Mouse (Mus musculus) embryonic facial prominence, embryonic 11.5 days (tissue): ENCODE results near the gene Srsf11. TPM values are rescaled to one million over a fixed set of nuclear protein-coding genes. Genes with fewer than 3 reads are reported as not detected.

ENCODE experiments used
- ATAC-seq: fragments of 200-750 bp; cut with Nextera tagmentation; replicated peaks from 2 replicates; pipeline ENCODE4 v1.8.0; 2017; ENCODE audit warnings: low read depth; ENCODE audit not compliant: insufficient number of reproducible peaks, low FRiP score, low TSS enrichment
- DNase-seq: peaks from one replicate; pipeline ENCODE4 v3.0.0-alpha.2; 2015; ENCODE audit warnings: low spot score
- H3K27ac ChIP-seq: fragments of 300-500 bp; sonication (generic); replicated peaks from 2 replicates; pipeline ENCODE4 v1.5.1; 2014; ENCODE audit warnings: mild to moderate bottlenecking, low read depth, low read length, control low read depth
- H3K27me3 ChIP-seq: fragments of 300-500 bp; sonication (generic); 2 replicates; pipeline ENCODE4 v1.6.1; 2014; ENCODE audit warnings: mild to moderate bottlenecking, low read length, moderate library complexity, mixed read lengths; ENCODE audit not compliant: control insufficient read depth, insufficient read depth
- H3K36me3 ChIP-seq: fragments of 300-500 bp; sonication (generic); replicated peaks from 2 replicates; pipeline ENCODE4 v1.6.1; 2014; ENCODE audit warnings: low read depth, mild to moderate bottlenecking, low read length, moderate library complexity, mixed read lengths; ENCODE audit not compliant: control insufficient read depth, insufficient read depth
- H3K4me1 ChIP-seq: fragments of 300-500 bp; sonication (generic); 2 replicates; pipeline ENCODE4 v1.6.1; 2014; ENCODE audit warnings: low read length, mixed read lengths; ENCODE audit not compliant: control insufficient read depth, insufficient read depth
- H3K4me2 ChIP-seq: fragments of 300-500 bp; sonication (generic); 2 replicates; pipeline ENCODE4 v1.6.1; 2014; ENCODE audit warnings: low read depth, mild to moderate bottlenecking, control low read depth, low read length, moderate library complexity
- H3K4me3 ChIP-seq: fragments of 300-500 bp; sonication (generic); 2 replicates; pipeline ENCODE4 v1.5.1; 2014; ENCODE audit warnings: low read depth, low read length, control low read depth
- H3K9ac ChIP-seq: fragments of 300-500 bp; sonication (generic); replicated peaks from 2 replicates; pipeline ENCODE4 v1.6.1; 2014; ENCODE audit warnings: mild to moderate bottlenecking, control low read depth, low read length
- H3K9me3 ChIP-seq: fragments of 300-500 bp; sonication (generic); replicated peaks from 2 replicates; pipeline ENCODE4 v1.6.1; 2016; ENCODE audit warnings: mild to moderate bottlenecking, low read length, inconsistent platforms, mixed read lengths; ENCODE audit not compliant: control insufficient read depth
- WGBS: fragments of 180-500 bp; shearing (Covaris S2); extraction: QIAGEN DNeasy Blood & Tissue Kit; methylation state at CpG from one replicate; pipeline ENCODE4 v1.1.7; 2014; 5-methylcytosine and 5-hydroxymethylcytosine counted together
- polyA plus RNA-seq: library from polyadenylated mRNA; unstranded; fragments of >200 nt; fragmentation: Nextera tagmentation; extraction: Ambion mirVana; gene quantifications from 2 replicates; pipeline ENCODE4 v1.2.1, GENCODE M21; 2014

Srsf11 gene
- polyA plus RNA-seq: 317 and 341 TPM in 2 replicates

GRCm38 (mm10) chr3:158036329-158036988, at the start of gene Srsf11, which contains the start of gene Lrrc40:
Gene Srsf11, minus strand, starts transcription at chr3:158036639.
Gene Lrrc40, plus strand, starts transcription at chr3:158036662.
- Histone ChIP-seq H3K4me1 (no peaks in the 10 kb centered on the region), H3K9me3 (no peaks in the 10 kb centered on the region), H3K27me3 (no peaks in the 10 kb centered on the region), H3K4me2 (peak within 1 kb of the TSS; percentile 48), H3K9ac (peak within 1 kb of the TSS; percentile 87), H3K27ac (peak within 1 kb of the TSS; percentile 31; the same call in 1 of the 2 replicates), H3K36me3 (no peaks in the 10 kb centered on the region), H3K4me3 (peak within 1 kb of the TSS; percentile 81)
- under 1% methylated on average over 50 of the region's 55 CpGs for WGBS
- ATAC-seq (peak; percentile 95), DNase-seq (peak; percentile 97)

- H3K9ac ChIP-seq: no peak overlapping the region
- H3K4me1 ChIP-seq: no peaks in the 10 kb centered on the region
- no peaks in the 10 kb centered on the region for H3K9me3 ChIP-seq
- H3K36me3 ChIP-seq: no peaks in the 10 kb centered on the region
- no peak overlapping the region for H3K27ac ChIP-seq
- DNase-seq (no peak), ATAC-seq (no peak)
- no peak overlapping the region for H3K4me3 ChIP-seq
- no peak overlapping the region for H3K4me2 ChIP-seq
- no peaks in the 10 kb centered on the region for H3K27me3 ChIP-seq
- WGBS: 73% methylated on average over 5 of the region's 5 CpGs
Observed at GRCm38 (mm10) chr3:158077828-158078227, 41.4 kb upstream of the Srsf11 start.

GRCm38 (mm10) chr3:158077380-158077772, 40.9 kb upstream of the Srsf11 start:
- Histone ChIP-seq H3K27ac (no peak overlapping the region), H3K4me1 (no peaks in the 10 kb centered on the region), H3K4me2 (no peak overlapping the region), H3K9ac (no peak overlapping the region), H3K27me3 (no peaks in the 10 kb centered on the region), H3K36me3 (no peaks in the 10 kb centered on the region), H3K9me3 (no peaks in the 10 kb centered on the region), H3K4me3 (no peak overlapping the region)
- DNase-seq (no peak), ATAC-seq (no peak)
- 63% methylated on average over 1 of the region's 1 CpGs for WGBS

GRCm38 (mm10) chr3:158076685-158077379, 40.4 kb upstream of the Srsf11 start:
- no peak overlapping the region for H3K4me2 ChIP-seq
- H3K27me3 ChIP-seq: no peaks in the 10 kb centered on the region
- H3K9me3 ChIP-seq: no peaks in the 10 kb centered on the region
- H3K9ac ChIP-seq: no peak overlapping the region
- no peaks in the 10 kb centered on the region for H3K36me3 ChIP-seq
- peak; percentile 74 for DNase-seq
- no peaks in the 10 kb centered on the region for H3K4me1 ChIP-seq
- no peak overlapping the region for H3K27ac ChIP-seq
- no peak for ATAC-seq
- no peak overlapping the region for H3K4me3 ChIP-seq
- 48% methylated on average over 4 of the region's 4 CpGs for WGBS

- ATAC-seq (no peak), DNase-seq (no peak)
- Histone ChIP-seq H3K4me1 (no peaks in the 10 kb centered on the region), H3K27ac (no peak overlapping the region), H3K9me3 (no peaks in the 10 kb centered on the region), H3K4me2 (no peak overlapping the region), H3K27me3 (no peaks in the 10 kb centered on the region), H3K9ac (no peak overlapping the region), H3K4me3 (no peak overlapping the region), H3K36me3 (no peaks in the 10 kb centered on the region)
- WGBS: 93% methylated on average over 2 of the region's 2 CpGs
Observed at GRCm38 (mm10) chr3:158075004-158075403, 38.6 kb upstream of the Srsf11 start.

GRCm38 (mm10) chr3:158068613-158069263, 32.3 kb upstream of the Srsf11 start:
- Histone ChIP-seq H3K9ac (no peak overlapping the region), H3K4me1 (no peaks in the 10 kb centered on the region; the same call in 1 of the 2 replicates), H3K27ac (no peak overlapping the region), H3K4me2 (no peak overlapping the region), H3K4me3 (no peak overlapping the region), H3K9me3 (no peaks in the 10 kb centered on the region), H3K36me3 (no peaks in the 10 kb centered on the region), H3K27me3 (no peaks in the 10 kb centered on the region)
- DNase-seq (peak; percentile 52), ATAC-seq (0 out of 2 replicates have a peak, but pooled peaks have one; percentile 44)
- WGBS: 54% methylated on average over 9 of the region's 9 CpGs

DNA sequence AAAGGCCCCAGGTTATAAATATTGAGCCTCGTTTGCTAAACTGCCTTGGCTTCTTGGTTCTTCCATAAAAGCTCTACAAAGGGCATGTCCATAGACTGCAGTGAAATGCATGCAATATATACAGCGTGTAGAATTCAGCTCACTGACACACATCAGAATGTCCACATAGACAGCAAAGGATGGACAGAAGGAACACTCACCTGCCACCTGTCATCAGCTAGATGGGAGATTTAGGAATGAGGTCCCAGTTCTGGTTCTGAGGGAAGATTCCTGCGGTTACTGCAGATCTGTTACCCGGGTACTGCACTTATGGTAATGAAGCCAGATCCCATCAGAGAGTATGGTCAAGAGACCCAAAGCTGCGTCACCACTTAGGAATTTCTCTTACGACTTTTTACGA, 31.5 kb upstream of the Srsf11 start:
- WGBS: 83% methylated on average over 7 of the region's 7 CpGs
- H3K4me3 ChIP-seq: no peak overlapping the region
- no peak for ATAC-seq
- no peak overlapping the region for H3K9ac ChIP-seq
- no peaks in the 10 kb centered on the region; the same call in 1 of the 2 replicates for H3K4me1 ChIP-seq
- H3K9me3 ChIP-seq: no peaks in the 10 kb centered on the region
- H3K4me2 ChIP-seq: no peak overlapping the region
- no peak overlapping the region for H3K27ac ChIP-seq
- no peaks in the 10 kb centered on the region for H3K36me3 ChIP-seq
- H3K27me3 ChIP-seq: no peaks in the 10 kb centered on the region
- DNase-seq: no peak
